Mouse (Mus musculus) forebrain, embryonic 13.5 days (tissue): Measurements from ENCODE around the gene Fuca2. TPM values are rescaled to one million over a fixed set of nuclear protein-coding genes. Genes with fewer than 3 reads are reported as not detected.
"Not testable (repeated sequence)": the region's sequence is repeated elsewhere in the genome, so short reads cannot be mapped to it uniquely, and the experiment has no call there.

ENCODE experiments used
- ATAC-seq: fragments of 200-750 bp; cut with Nextera tagmentation; 2 replicates; pipeline ENCODE4 v1.8.0; 2017
- H3K27ac ChIP-seq: fragments of 300-500 bp; sonication (generic); 2 replicates; pipeline ENCODE4 v1.5.1; 2015; ENCODE audit warnings: inconsistent platforms, mild to moderate bottlenecking, moderate library complexity
- H3K27me3 ChIP-seq: fragments of 300-500 bp; sonication (generic); 2 replicates; pipeline ENCODE4 v1.6.1; 2015; ENCODE audit warnings: mild to moderate bottlenecking, inconsistent platforms
- H3K36me3 ChIP-seq: fragments of 300-500 bp; sonication (generic); 2 replicates; pipeline ENCODE4 v1.6.1; 2015; ENCODE audit warnings: mild to moderate bottlenecking, inconsistent platforms; ENCODE audit not compliant: poor library complexity, severe bottlenecking
- H3K4me1 ChIP-seq: fragments of 300-500 bp; sonication (generic); 2 replicates; pipeline ENCODE4 v1.6.1; 2015; ENCODE audit warnings: inconsistent platforms
- H3K4me2 ChIP-seq: fragments of 300-500 bp; sonication (generic); 2 replicates; pipeline ENCODE4 v1.6.1; 2015; ENCODE audit warnings: inconsistent platforms, mild to moderate bottlenecking, moderate library complexity
- H3K4me3 ChIP-seq: fragments of 300-500 bp; sonication (generic); 2 replicates; pipeline ENCODE4 v1.5.1; 2015; ENCODE audit warnings: mild to moderate bottlenecking, inconsistent platforms
- H3K9ac ChIP-seq: fragments of 300-500 bp; sonication (generic); 2 replicates; pipeline ENCODE4 v1.6.1; 2015; ENCODE audit warnings: mild to moderate bottlenecking, inconsistent platforms
- H3K9me3 ChIP-seq: fragments of 300-500 bp; sonication (generic); replicated peaks from 2 replicates; pipeline ENCODE4 v1.6.1; 2016; ENCODE audit warnings: inconsistent platforms
- WGBS: fragments of 180-500 bp; shearing (Covaris S2); methylation state at CpG from one replicate; pipeline ENCODE4 v1.1.7; 2015; 5-methylcytosine and 5-hydroxymethylcytosine counted together
- polyA plus RNA-seq: library from polyadenylated mRNA; unstranded; fragments of >200 nt; fragmentation: Nextera tagmentation; extraction: Ambion mirVana; gene quantifications from 2 replicates; pipeline ENCODE4 v1.2.1, GENCODE M21; 2015

Gene Fuca2
- polyA plus RNA-seq, 1 experiment from 2014 or later, result 16.8 TPM

- Histone ChIP-seq H3K9ac (no peak overlapping the region), H3K36me3 (no peaks in the 10 kb centered on the region), H3K27ac (no peak overlapping the region), H3K27me3 (no peaks in the 10 kb centered on the region), H3K9me3 (no peaks in the 10 kb centered on the region), H3K4me2 (no peak overlapping the region), H3K4me1 (no peaks in the 10 kb centered on the region), H3K4me3 (no peak overlapping the region)
- 63% methylated on average over 4 of the region's 4 CpGs for WGBS
- peak; percentile 53; the same call in 1 of the 2 replicates for ATAC-seq
These were observed 13.4 kb upstream of the Fuca2 start for GRCm38 (mm10) chr10:13485958-13486357.

GRCm38 (mm10) chr10:13489671-13490070, 9.7 kb upstream of the Fuca2 start:
- ATAC-seq, result no peak
- H3K9ac ChIP-seq, result no peak overlapping the region
- no peaks in the 10 kb centered on the region for H3K36me3 ChIP-seq
- H3K27me3 ChIP-seq, result no peaks in the 10 kb centered on the region
- no peak overlapping the region for H3K27ac ChIP-seq
- WGBS, result 88% methylated on average over 6 of the region's 6 CpGs
- H3K9me3 ChIP-seq, result no peaks in the 10 kb centered on the region
- H3K4me3 ChIP-seq, result no peak overlapping the region
- H3K4me1 ChIP-seq, result no peaks in the 10 kb centered on the region
- no peak overlapping the region for H3K4me2 ChIP-seq

- no peak for ATAC-seq
- Histone ChIP-seq H3K4me2 (no peak overlapping the region), H3K36me3 (no peaks in the 10 kb centered on the region), H3K27me3 (no peaks in the 10 kb centered on the region), H3K4me3 (no peak overlapping the region), H3K9me3 (no peaks in the 10 kb centered on the region), H3K4me1 (no peaks in the 10 kb centered on the region), H3K9ac (no peak overlapping the region), H3K27ac (no peak overlapping the region)
- 92% methylated on average over 9 of the region's 9 CpGs for WGBS
These were observed 5.2 kb upstream of the Fuca2 start for GRCm38 (mm10) chr10:13493978-13494686.

- no peak for ATAC-seq
- no peaks in the 10 kb centered on the region for H3K9me3 ChIP-seq
- 0 out of 2 replicates have a peak, but pooled peaks cover under 1% of the 10 kb centered on the region for H3K4me1 ChIP-seq
- H3K36me3 ChIP-seq, result no peaks in the 10 kb centered on the region
- no peak overlapping the region for H3K9ac ChIP-seq
- no peak overlapping the region for H3K27ac ChIP-seq
- H3K27me3 ChIP-seq, result no peaks in the 10 kb centered on the region
- WGBS, result 90% methylated on average over 3 of the region's 3 CpGs
- H3K4me2 ChIP-seq, result no peak overlapping the region
- no peak overlapping the region for H3K4me3 ChIP-seq
These were observed 3.0 kb upstream of the Fuca2 start for GRCm38 (mm10) chr10:13496315-13496714.

- ATAC-seq, result no peak
- H3K27me3 ChIP-seq, result no peaks in the 10 kb centered on the region
- peak overlapping the region; percentile 80 for H3K4me2 ChIP-seq
- peak overlapping the region; percentile 57; the same call in 1 of the 2 replicates for H3K4me3 ChIP-seq
- H3K27ac ChIP-seq, result no peak overlapping the region
- H3K9me3 ChIP-seq, result no peaks in the 10 kb centered on the region
- peak overlapping the region; percentile 64 for H3K9ac ChIP-seq
- 0 out of 2 replicates have a peak, but pooled peaks cover 4% of the 10 kb centered on the region for H3K4me1 ChIP-seq
- H3K36me3 ChIP-seq, result no peaks in the 10 kb centered on the region
- WGBS, result 51% methylated on average over 9 of the region's 9 CpGs
These were observed 1.1 kb downstream of the Fuca2 start for GRCm38 (mm10) chr10:13500473-13500872.

GRCm38 (mm10) chr10:13500938-13501496, 1.7 kb downstream of the Fuca2 start:
- Histone ChIP-seq H3K27me3 (no peaks in the 10 kb centered on the region), H3K9me3 (no peaks in the 10 kb centered on the region), H3K36me3 (no peaks in the 10 kb centered on the region), H3K4me2 (peak overlapping the region; percentile 80), H3K27ac (no peak overlapping the region), H3K9ac (peak overlapping the region; percentile 64), H3K4me1 (0 out of 2 replicates have a peak, but pooled peaks cover 4% of the 10 kb centered on the region), H3K4me3 (peak overlapping the region; percentile 57)
- ATAC-seq, result peak; percentile 88
- WGBS, result under 1% methylated on average over 30 of the region's 30 CpGs

GRCm38 (mm10) chr10:13501533-13501932, 2.2 kb downstream of the Fuca2 start:
- ATAC-seq, result peak; percentile 48; the same call in 1 of the 2 replicates
- H3K9me3 ChIP-seq, H3K27ac ChIP-seq, H3K4me1 ChIP-seq, H3K27me3 ChIP-seq, H3K36me3 ChIP-seq: not testable (repeated sequence)
- peak overlapping the region; percentile 80 for H3K4me2 ChIP-seq
- WGBS, result 58% methylated on average over 4 of the region's 4 CpGs
- peak overlapping the region; percentile 64 for H3K9ac ChIP-seq
- H3K4me3 ChIP-seq, result peak overlapping the region; percentile 57

- Histone ChIP-seq H3K4me3 (no peak overlapping the region), H3K9ac (no peak overlapping the region), H3K4me1 (0 out of 2 replicates have a peak, but pooled peaks cover 4% of the 10 kb centered on the region), H3K4me2 (no peak overlapping the region), H3K36me3 (no peaks in the 10 kb centered on the region), H3K27ac (no peak overlapping the region), H3K9me3 (no peaks in the 10 kb centered on the region), H3K27me3 (no peaks in the 10 kb centered on the region)
- 89% methylated on average over 8 of the region's 8 CpGs for WGBS
- no peak for ATAC-seq
These were observed 3.0 kb downstream of the Fuca2 start for GRCm38 (mm10) chr10:13502371-13502770.

GRCm38 (mm10) chr10:13521857-13522256, 22.5 kb downstream of the Fuca2 start:
- Histone ChIP-seq H3K9me3 (no peaks in the 10 kb centered on the region), H3K4me1 (no peaks in the 10 kb centered on the region), H3K9ac (no peak overlapping the region), H3K4me2 (no peak overlapping the region), H3K36me3 (peaks cover 9% of the 10 kb centered on the region), H3K4me3 (no peak overlapping the region), H3K27me3 (no peaks in the 10 kb centered on the region), H3K27ac (no peak overlapping the region)
- no peak for ATAC-seq
- 86% methylated on average over 4 of the region's 4 CpGs for WGBS

GRCm38 (mm10) chr10:13528155-13528554, 28.8 kb downstream of the Fuca2 start:
- H3K27me3 ChIP-seq, result no peaks in the 10 kb centered on the region
- 85% methylated on average over 4 of the region's 4 CpGs for WGBS
- H3K4me3 ChIP-seq, result no peak overlapping the region
- H3K4me1 ChIP-seq, result no peaks in the 10 kb centered on the region
- no peaks in the 10 kb centered on the region for H3K9me3 ChIP-seq
- H3K27ac ChIP-seq, result no peak overlapping the region
- no peak for ATAC-seq
- H3K9ac ChIP-seq, result no peak overlapping the region
- H3K36me3 ChIP-seq, result peaks cover 35% of the 10 kb centered on the region
- H3K4me2 ChIP-seq, result no peak overlapping the region

GRCm38 (mm10) chr10:13534751-13535150, 35.4 kb downstream of the Fuca2 start:
- Histone ChIP-seq H3K27ac (no peak overlapping the region), H3K27me3 (no peaks in the 10 kb centered on the region), H3K4me1 (no peaks in the 10 kb centered on the region), H3K9me3 (no peaks in the 10 kb centered on the region), H3K4me2 (no peak overlapping the region), H3K36me3 (peaks cover 44% of the 10 kb centered on the region), H3K9ac (no peak overlapping the region), H3K4me3 (no peak overlapping the region)
- ATAC-seq, result no peak
- whole genome bisulfite sequencing, result 90% methylated on average over 3 of the region's 3 CpGs

GRCm38 (mm10) chr10:13536706-13537105, 37.4 kb downstream of the Fuca2 start:
- H3K36me3 ChIP-seq, result peaks cover 44% of the 10 kb centered on the region
- WGBS, result 95% methylated on average over 7 of the region's 7 CpGs

More at GRCm38 (mm10) chr10:13536706-13537105, 37.4 kb downstream of the Fuca2 start:
- no peak overlapping the region for H3K4me2 ChIP-seq
- no peak overlapping the region for H3K27ac ChIP-seq
- H3K4me1 ChIP-seq, result no peaks in the 10 kb centered on the region
- H3K4me3 ChIP-seq, result no peak overlapping the region
- H3K9me3 ChIP-seq, result no peaks in the 10 kb centered on the region
- no peak for ATAC-seq
- no peaks in the 10 kb centered on the region for H3K27me3 ChIP-seq
- no peak overlapping the region for H3K9ac ChIP-seq
